Mouse (Mus musculus): ENCODE measurements around the gene Igfbpl1. TPM values are rescaled to one million over a fixed set of nuclear protein-coding genes. Genes with fewer than 3 reads are reported as not detected.
A peak's percentile ranks its signal among the peaks of the same experiment; 100 is the strongest.

Gene Igfbpl1
- total and polyA plus RNA-seq, 3 experiments: 0.16 to 1.00 (median 0.20) TPM

GRCm38 (mm10) chr4:45788446-45789081, 38.2 kb downstream of the Igfbpl1 start:
- no peak for DNase-seq
- Histone ChIP-seq H3K4me3 (no peak overlapping the region), H3K27ac (no peak overlapping the region), H3K36me3 (ENCODE audit: control insufficient read depth, insufficient read depth, low read length) (no peaks in the 10 kb centered on the region), H3K79me2 (replicated peaks; ENCODE audit: control insufficient read depth, insufficient read depth, low read length) (no peaks in the 10 kb centered on the region), H3K9ac (ENCODE audit: low read depth, low read length) (no peak overlapping the region), H3K27me3 (ENCODE audit: control insufficient read depth, insufficient read depth, low read length) (no peaks in the 10 kb centered on the region), H3K4me1 (ENCODE audit: control insufficient read depth, insufficient read depth, low read length) (peaks cover 3% of the 10 kb centered on the region)
- no peak for TF ChIP-seq CTCF (IDR thresholded peaks at IDR 0.05)
- no peak for TF ChIP-seq EP300 (IDR thresholded peaks at IDR 0.05; ENCODE audit: insufficient read depth, low read depth, low read length)
- TF ChIP-seq POLR2A (IDR thresholded peaks at IDR 0.05; ENCODE audit: insufficient read depth, low read depth, low read length): no peak
- WGBS: 58% methylated on average over 13 of the region's 13 CpGs
- intact Hi-C loops (cut with DNase I): loop anchor here (5.0 kb wide), 1 partner anchor 64 kb away; no protein-coding TSS in a partner anchor

- H3K27ac ChIP-seq: no peak overlapping the region
- no peak overlapping the region for H3K4me3 ChIP-seq
- intact Hi-C loops (cut with DNase I): loop anchor here (5.0 kb wide), 1 partner anchor 66 kb away; no protein-coding TSS in a partner anchor
- no peaks in the 10 kb centered on the region for H3K36me3 ChIP-seq (ENCODE audit: control insufficient read depth, insufficient read depth, low read length)
- H3K79me2 ChIP-seq (replicated peaks; ENCODE audit: control insufficient read depth, insufficient read depth, low read length): no peaks in the 10 kb centered on the region
- peaks cover 3% of the 10 kb centered on the region for H3K4me1 ChIP-seq (ENCODE audit: control insufficient read depth, insufficient read depth, low read length)
- H3K27me3 ChIP-seq (ENCODE audit: control insufficient read depth, insufficient read depth, low read length): no peaks in the 10 kb centered on the region
- H3K9ac ChIP-seq (ENCODE audit: low read depth, low read length): no peak overlapping the region
- WGBS: 59% methylated on average over 4 of the region's 4 CpGs
- DNase-seq: no peak
- TF ChIP-seq CTCF (IDR thresholded peaks at IDR 0.05): no peak
- TF ChIP-seq POLR2A (IDR thresholded peaks at IDR 0.05; ENCODE audit: insufficient read depth, low read depth, low read length): no peak
- TF ChIP-seq EP300 (IDR thresholded peaks at IDR 0.05; ENCODE audit: insufficient read depth, low read depth, low read length): no peak
Observed at GRCm38 (mm10) chr4:45786674-45787073, 40.0 kb downstream of the Igfbpl1 start.

GRCm38 (mm10) chr4:45785959-45786358, 40.8 kb downstream of the Igfbpl1 start:
- H3K4me3 ChIP-seq: no peak overlapping the region
- peaks cover 3% of the 10 kb centered on the region for H3K4me1 ChIP-seq (ENCODE audit: control insufficient read depth, insufficient read depth, low read length)
- no peaks in the 10 kb centered on the region for H3K36me3 ChIP-seq (ENCODE audit: control insufficient read depth, insufficient read depth, low read length)
- intact Hi-C loops (cut with DNase I): loop anchor here (5.0 kb wide), 1 partner anchor 66 kb away; no protein-coding TSS in a partner anchor
- TF ChIP-seq CTCF (IDR thresholded peaks at IDR 0.05) (no peak), EP300 (IDR thresholded peaks at IDR 0.05; ENCODE audit: insufficient read depth, low read depth, low read length) (no peak), POLR2A (IDR thresholded peaks at IDR 0.05; ENCODE audit: insufficient read depth, low read depth, low read length) (no peak)
- no peaks in the 10 kb centered on the region for H3K27me3 ChIP-seq (ENCODE audit: control insufficient read depth, insufficient read depth, low read length)
- no peak overlapping the region for H3K27ac ChIP-seq
- no peak overlapping the region for H3K9ac ChIP-seq (ENCODE audit: low read depth, low read length)
- no peak for DNase-seq
- 57% methylated on average over 2 of the region's 2 CpGs for WGBS
- no peaks in the 10 kb centered on the region for H3K79me2 ChIP-seq (replicated peaks; ENCODE audit: control insufficient read depth, insufficient read depth, low read length)

- intact Hi-C loops (cut with DNase I): no loop called here
- H3K36me3 ChIP-seq (ENCODE audit: control insufficient read depth, insufficient read depth, low read length): no peaks in the 10 kb centered on the region
- no peaks in the 10 kb centered on the region; the same call in 1 of the 2 replicates for H3K27me3 ChIP-seq (ENCODE audit: control insufficient read depth, insufficient read depth, low read length)
- 44% methylated on average over 1 of the region's 1 CpGs for WGBS
- H3K4me3 ChIP-seq: no peak overlapping the region
- H3K27ac ChIP-seq: no peak overlapping the region
- no peak for DNase-seq
- H3K9ac ChIP-seq (ENCODE audit: low read depth, low read length): no peak overlapping the region
- no peaks in the 10 kb centered on the region for H3K79me2 ChIP-seq (replicated peaks; ENCODE audit: control insufficient read depth, insufficient read depth, low read length)
- H3K4me1 ChIP-seq (ENCODE audit: control insufficient read depth, insufficient read depth, low read length): no peaks in the 10 kb centered on the region
- TF ChIP-seq CTCF (IDR thresholded peaks at IDR 0.05): peak; percentile 48
- no peak for TF ChIP-seq POLR2A (IDR thresholded peaks at IDR 0.05; ENCODE audit: insufficient read depth, low read depth, low read length)
- no peak for TF ChIP-seq EP300 (IDR thresholded peaks at IDR 0.05; ENCODE audit: insufficient read depth, low read depth, low read length)
Observed at GRCm38 (mm10) chr4:45783671-45784070, 43.1 kb downstream of the Igfbpl1 start.

- Histone ChIP-seq H3K4me3 (no peak overlapping the region), H3K4me1 (ENCODE audit: control insufficient read depth, insufficient read depth, low read length) (no peaks in the 10 kb centered on the region), H3K36me3 (ENCODE audit: control insufficient read depth, insufficient read depth, low read length) (no peaks in the 10 kb centered on the region), H3K27me3 (ENCODE audit: control insufficient read depth, insufficient read depth, low read length) (no peaks in the 10 kb centered on the region), H3K27ac (no peak overlapping the region), H3K79me2 (replicated peaks; ENCODE audit: control insufficient read depth, insufficient read depth, low read length) (no peaks in the 10 kb centered on the region), H3K9ac (ENCODE audit: low read depth, low read length) (no peak overlapping the region)
- intact Hi-C loops (cut with DNase I): loop anchor here (2.0 to 5.0 kb wide), 4 partner anchors 41 to 755 kb away; no protein-coding TSS in a partner anchor
- WGBS: 4% methylated on average over 5 of the region's 5 CpGs
- no peak for DNase-seq
- TF ChIP-seq EP300 (IDR thresholded peaks at IDR 0.05; ENCODE audit: insufficient read depth, low read depth, low read length) (0 out of 2 replicates have a peak, but pooled peaks have one; percentile 26), POLR2A (IDR thresholded peaks at IDR 0.05; ENCODE audit: insufficient read depth, low read depth, low read length) (no peak), CTCF (IDR thresholded peaks at IDR 0.05) (peak; percentile 76)
Observed at GRCm38 (mm10) chr4:45771619-45772018, 55.1 kb downstream of the Igfbpl1 start.

GRCm38 (mm10) chr4:45771173-45771572, 55.5 kb downstream of the Igfbpl1 start:
- H3K79me2 ChIP-seq (replicated peaks; ENCODE audit: control insufficient read depth, insufficient read depth, low read length): no peaks in the 10 kb centered on the region
- no peak overlapping the region for H3K27ac ChIP-seq
- intact Hi-C loops (cut with DNase I): loop anchor here (2.0 to 5.0 kb wide), 3 partner anchors 224 to 754 kb away; no protein-coding TSS in a partner anchor
- no peak overlapping the region for H3K9ac ChIP-seq (ENCODE audit: low read depth, low read length)
- no peaks in the 10 kb centered on the region for H3K4me1 ChIP-seq (ENCODE audit: control insufficient read depth, insufficient read depth, low read length)
- H3K4me3 ChIP-seq: no peak overlapping the region
- no peak for TF ChIP-seq POLR2A (IDR thresholded peaks at IDR 0.05; ENCODE audit: insufficient read depth, low read depth, low read length)
- no peak for TF ChIP-seq EP300 (IDR thresholded peaks at IDR 0.05; ENCODE audit: insufficient read depth, low read depth, low read length)
- no peak for TF ChIP-seq CTCF (IDR thresholded peaks at IDR 0.05)
- no peaks in the 10 kb centered on the region for H3K36me3 ChIP-seq (ENCODE audit: control insufficient read depth, insufficient read depth, low read length)
- DNase-seq: no peak
- H3K27me3 ChIP-seq (ENCODE audit: control insufficient read depth, insufficient read depth, low read length): no peaks in the 10 kb centered on the region
- WGBS: 54% methylated on average over 8 of the region's 8 CpGs
